Mouse (Mus musculus) monocyte, adult 2 months (primary cell): ENCODE data around the gene Gstcd.

ENCODE experiments used
- DNase-seq, 2 experiments: peaks; one replicate each; pipeline ENCODE4 v3.0.0; 2022; ENCODE audit warnings: low spot score in 2 of 2, low read depth in 1 of 2

Gene Gstcd

GRCm38 (mm10) chr3:133091664-133092273, at the start of gene Gstcd, which contains the start of gene Ints12:
Gene Gstcd (minus strand): TSS chr3:133092033.
Gene Ints12 (plus strand): TSS chr3:133091840.
- peak; percentile 76 to 87 for DNase-seq

GRCm38 (mm10) chr3:133132611-133133010, 40.8 kb upstream of the Gstcd start:
- DNase-seq: no peak

- no peak for DNase-seq
Measured at GRCm38 (mm10) chr3:133131372-133131771, 39.5 kb upstream of the Gstcd start.

- DNase-seq: no peak
Measured at GRCm38 (mm10) chr3:133113281-133113680, 21.4 kb upstream of the Gstcd start.

GRCm38 (mm10) chr3:133111741-133112140, 19.9 kb upstream of the Gstcd start:
- DNase-seq: no peak

GRCm38 (mm10) chr3:133109844-133110243, 18.0 kb upstream of the Gstcd start:
- no peak for DNase-seq

- DNase-seq: no peak
Measured at GRCm38 (mm10) chr3:133108731-133109130, 16.9 kb upstream of the Gstcd start.

- DNase-seq: no peak
Measured at GRCm38 (mm10) chr3:133104436-133104835, 12.6 kb upstream of the Gstcd start.

GRCm38 (mm10) chr3:133103768-133104167, 11.9 kb upstream of the Gstcd start:
- DNase-seq: no peak

- no peak for DNase-seq
Measured at GRCm38 (mm10) chr3:133098909-133099308, 7.1 kb upstream of the Gstcd start.

GRCm38 (mm10) chr3:133098336-133098735, 6.5 kb upstream of the Gstcd start:
- no peak for DNase-seq

GRCm38 (mm10) chr3:133097936-133098335, 6.1 kb upstream of the Gstcd start:
- DNase-seq: no peak

- DNase-seq: no peak
Measured at GRCm38 (mm10) chr3:133094305-133094704, 2.5 kb upstream of the Gstcd start.

- no peak for DNase-seq
Measured at GRCm38 (mm10) chr3:133092936-133093335, 1.1 kb upstream of the Gstcd start.

- DNase-seq: no peak
Measured at GRCm38 (mm10) chr3:133092274-133092853, 531 bp upstream of the Gstcd start.

- no peak for DNase-seq
Measured at GRCm38 (mm10) chr3:133091121-133091663, 641 bp downstream of the Gstcd start.

GRCm38 (mm10) chr3:133090247-133091120, 1.3 kb downstream of the Gstcd start:
- DNase-seq: no peak

GRCm38 (mm10) chr3:133085858-133086257, 6.0 kb downstream of the Gstcd start:
- no peak for DNase-seq

- no peak for DNase-seq
Measured at GRCm38 (mm10) chr3:133082736-133083135, 9.1 kb downstream of the Gstcd start.

- DNase-seq: no peak
Measured at GRCm38 (mm10) chr3:133075560-133075959, 16.3 kb downstream of the Gstcd start.

- DNase-seq: no peak
Measured at GRCm38 (mm10) chr3:133052068-133052467, 39.8 kb downstream of the Gstcd start.
